Mouse (Mus musculus): ENCODE measurements at regions not wholly inside any gene's neighbourhood (a gene's known extent, or its start where the extent isn't known, plus 50 kb on each side); places are given as distances from the start of the nearest gene placed in this dataset.
A peak's percentile ranks its signal among the peaks of the same experiment; 100 is the strongest.
"Not testable (repeated sequence)": the region's sequence is repeated elsewhere in the genome, so short reads cannot be mapped to it uniquely, and the experiment has no call there.

- Histone ChIP-seq H3K27ac (replicated peaks) (no peak overlapping the region), H3K4me3 (no peak overlapping the region), H3K36me3 (replicated peaks) (no peaks in the 10 kb centered on the region), H3K9me3 (no peaks in the 10 kb centered on the region), H3K4me1 (peaks cover 12% of the 10 kb centered on the region), H3K27me3 (replicated peaks; ENCODE audit: low read depth, poor library complexity, severe bottlenecking) (peaks cover 36% of the 10 kb centered on the region)
- 69% methylated on average over 6 of the region's 6 CpGs for WGBS
- DNase-seq (ENCODE audit: low spot score), result no peak
Observed at GRCm38 (mm10) chr4:124375581-124375980, 235.0 kb downstream of the 3100002H09Rik start.

GRCm38 (mm10) chr4:124368831-124369230, 241.8 kb downstream of the 3100002H09Rik start:
- H3K4me3 ChIP-seq, result no peak overlapping the region
- no peak for DNase-seq (ENCODE audit: low spot score)
- peaks cover 8% of the 10 kb centered on the region; the same call in 1 of the 2 replicates for H3K27me3 ChIP-seq (replicated peaks; ENCODE audit: low read depth, poor library complexity, severe bottlenecking)
- H3K9me3 ChIP-seq, result no peaks in the 10 kb centered on the region
- WGBS, result 73% methylated on average over 3 of the region's 3 CpGs
- no peaks in the 10 kb centered on the region for H3K36me3 ChIP-seq (replicated peaks)
- no peak overlapping the region for H3K27ac ChIP-seq (replicated peaks)
- H3K4me1 ChIP-seq, result no peaks in the 10 kb centered on the region

GRCm38 (mm10) chr4:124368085-124368484, 242.5 kb downstream of the 3100002H09Rik start:
- no peaks in the 10 kb centered on the region for H3K36me3 ChIP-seq (replicated peaks)
- H3K27me3 ChIP-seq (replicated peaks; ENCODE audit: low read depth, poor library complexity, severe bottlenecking), result peaks cover 4% of the 10 kb centered on the region; the same call in 1 of the 2 replicates
- no peak overlapping the region for H3K27ac ChIP-seq (replicated peaks)
- WGBS, result 73% methylated on average over 10 of the region's 10 CpGs
- no peak for DNase-seq (ENCODE audit: low spot score)
- no peaks in the 10 kb centered on the region for H3K9me3 ChIP-seq
- H3K4me1 ChIP-seq, result no peaks in the 10 kb centered on the region
- H3K4me3 ChIP-seq, result no peak overlapping the region

GRCm38 (mm10) chr4:124360578-124360908, 250.1 kb downstream of the 3100002H09Rik start:
- no peak overlapping the region for H3K27ac ChIP-seq (replicated peaks)
- WGBS, result 45% methylated on average over 6 of the region's 6 CpGs
- H3K4me3 ChIP-seq, result no peak overlapping the region
- H3K27me3 ChIP-seq (replicated peaks; ENCODE audit: low read depth, poor library complexity, severe bottlenecking), result peaks cover 34% of the 10 kb centered on the region
- peaks cover 5% of the 10 kb centered on the region; the same call in 1 of the 2 replicates for H3K4me1 ChIP-seq
- no peak for DNase-seq (ENCODE audit: low spot score)
- H3K36me3 ChIP-seq (replicated peaks), result no peaks in the 10 kb centered on the region
- no peaks in the 10 kb centered on the region for H3K9me3 ChIP-seq

- 30% methylated on average over 13 of the region's 13 CpGs for WGBS
Observed at GRCm38 (mm10) chr4:124359707-124360577, 250.7 kb downstream of the 3100002H09Rik start.

GRCm38 (mm10) chr4:124358456-124358855, 252.1 kb downstream of the 3100002H09Rik start:
- peak; percentile 32 for DNase-seq (ENCODE audit: low spot score)
- Histone ChIP-seq H3K4me3 (peak overlapping the region; percentile 31; the same call in 1 of the 2 replicates), H3K27me3 (replicated peaks; ENCODE audit: low read depth, poor library complexity, severe bottlenecking) (peaks cover 34% of the 10 kb centered on the region)
- H3K27ac ChIP-seq (replicated peaks); H3K4me1 ChIP-seq; H3K36me3 ChIP-seq (replicated peaks); H3K9me3 ChIP-seq: not testable (repeated sequence)
- WGBS, result 0% methylated on average over 3 of the region's 8 CpGs

More at GRCm38 (mm10) chr4:124359707-124360577, 250.7 kb downstream of the 3100002H09Rik start:
- H3K9me3 ChIP-seq, result no peaks in the 10 kb centered on the region
- H3K4me1 ChIP-seq, result peaks cover 5% of the 10 kb centered on the region; the same call in 1 of the 2 replicates
- no peak overlapping the region for H3K27ac ChIP-seq (replicated peaks)
- H3K27me3 ChIP-seq (replicated peaks; ENCODE audit: low read depth, poor library complexity, severe bottlenecking), result peaks cover 34% of the 10 kb centered on the region
- no peak overlapping the region for H3K4me3 ChIP-seq
- H3K36me3 ChIP-seq (replicated peaks), result no peaks in the 10 kb centered on the region
- no peak for DNase-seq (ENCODE audit: low spot score)

- Histone ChIP-seq H3K4me3 (no peak overlapping the region), H3K27ac (replicated peaks) (no peak overlapping the region), H3K27me3 (replicated peaks; ENCODE audit: low read depth, poor library complexity, severe bottlenecking) (0 out of 2 replicates have a peak, but pooled peaks cover 5% of the 10 kb centered on the region), H3K9me3 (no peaks in the 10 kb centered on the region), H3K36me3 (replicated peaks) (peaks cover 6% of the 10 kb centered on the region), H3K4me1 (0 out of 2 replicates have a peak, but pooled peaks cover 5% of the 10 kb centered on the region)
- WGBS, result 84% methylated on average over 3 of the region's 3 CpGs
- DNase-seq (ENCODE audit: low spot score), result no peak
Observed at GRCm38 (mm10) chr4:124350361-124350760, 260.2 kb downstream of the 3100002H09Rik start.

- no peak for DNase-seq (ENCODE audit: low spot score)
- 0 out of 2 replicates have a peak, but pooled peaks cover 5% of the 10 kb centered on the region for H3K27me3 ChIP-seq (replicated peaks; ENCODE audit: low read depth, poor library complexity, severe bottlenecking)
- WGBS, result 68% methylated on average over 15 of the region's 15 CpGs
- no peaks in the 10 kb centered on the region for H3K9me3 ChIP-seq
- no peak overlapping the region for H3K4me3 ChIP-seq
- 0 out of 2 replicates have a peak, but pooled peaks cover 5% of the 10 kb centered on the region for H3K4me1 ChIP-seq
- H3K27ac ChIP-seq (replicated peaks), result no peak overlapping the region
- H3K36me3 ChIP-seq (replicated peaks), result peaks cover 6% of the 10 kb centered on the region
Observed at GRCm38 (mm10) chr4:124349610-124350295, 260.9 kb downstream of the 3100002H09Rik start.

GRCm38 (mm10) chr4:124349055-124349454, 261.5 kb downstream of the 3100002H09Rik start:
- 44% methylated on average over 3 of the region's 3 CpGs for WGBS
- 0 out of 2 replicates have a peak, but pooled peaks cover 5% of the 10 kb centered on the region for H3K4me1 ChIP-seq
- H3K9me3 ChIP-seq, result no peaks in the 10 kb centered on the region
- DNase-seq (ENCODE audit: low spot score), result no peak
- 0 out of 2 replicates have a peak, but pooled peaks cover 5% of the 10 kb centered on the region for H3K27me3 ChIP-seq (replicated peaks; ENCODE audit: low read depth, poor library complexity, severe bottlenecking)
- H3K36me3 ChIP-seq (replicated peaks), result peaks cover 6% of the 10 kb centered on the region
- no peak overlapping the region for H3K4me3 ChIP-seq
- no peak overlapping the region for H3K27ac ChIP-seq (replicated peaks)

GRCm38 (mm10) chr4:124340073-124340472, 270.5 kb downstream of the 3100002H09Rik start:
- 30% methylated on average over 7 of the region's 7 CpGs for WGBS
- DNase-seq (ENCODE audit: low spot score), result no peak
- no peak overlapping the region for H3K4me3 ChIP-seq
- H3K9me3 ChIP-seq, result peaks cover 3% of the 10 kb centered on the region; the same call in 1 of the 2 replicates
- H3K27ac ChIP-seq (replicated peaks), result 0 out of 2 replicates have a peak overlapping the region, but pooled peaks have one; percentile 48
- no peaks in the 10 kb centered on the region for H3K36me3 ChIP-seq (replicated peaks)
- peaks cover 13% of the 10 kb centered on the region for H3K27me3 ChIP-seq (replicated peaks; ENCODE audit: low read depth, poor library complexity, severe bottlenecking)
- peaks cover 15% of the 10 kb centered on the region for H3K4me1 ChIP-seq

- Histone ChIP-seq H3K9me3 (no peaks in the 10 kb centered on the region), H3K27me3 (replicated peaks; ENCODE audit: low read depth, poor library complexity, severe bottlenecking) (peaks cover 13% of the 10 kb centered on the region), H3K36me3 (replicated peaks) (no peaks in the 10 kb centered on the region), H3K27ac (replicated peaks) (no peak overlapping the region), H3K4me1 (peaks cover 10% of the 10 kb centered on the region), H3K4me3 (no peak overlapping the region)
- no peak for DNase-seq (ENCODE audit: low spot score)
- 79% methylated on average over 2 of the region's 2 CpGs for WGBS
Observed at GRCm38 (mm10) chr4:124335726-124336125, 274.9 kb downstream of the 3100002H09Rik start.

GRCm38 (mm10) chr4:124332974-124333373, 277.6 kb downstream of the 3100002H09Rik start:
- no peak overlapping the region for H3K27ac ChIP-seq (replicated peaks)
- H3K4me1 ChIP-seq, result no peaks in the 10 kb centered on the region
- no peak overlapping the region for H3K4me3 ChIP-seq
- H3K27me3 ChIP-seq (replicated peaks; ENCODE audit: low read depth, poor library complexity, severe bottlenecking), result peaks cover 3% of the 10 kb centered on the region
- 85% methylated on average over 2 of the region's 2 CpGs for WGBS
- no peaks in the 10 kb centered on the region for H3K36me3 ChIP-seq (replicated peaks)
- DNase-seq (ENCODE audit: low spot score), result no peak
- H3K9me3 ChIP-seq, result no peaks in the 10 kb centered on the region
